Mouse (Mus musculus): ENCODE results near the gene Fam184b.
A peak's percentile ranks its signal among the peaks of the same experiment; 100 is the strongest.
"Not testable (repeated sequence)": the region's sequence is repeated elsewhere in the genome, so short reads cannot be mapped to it uniquely, and the experiment has no call there.

The Fam184b gene

DNA sequence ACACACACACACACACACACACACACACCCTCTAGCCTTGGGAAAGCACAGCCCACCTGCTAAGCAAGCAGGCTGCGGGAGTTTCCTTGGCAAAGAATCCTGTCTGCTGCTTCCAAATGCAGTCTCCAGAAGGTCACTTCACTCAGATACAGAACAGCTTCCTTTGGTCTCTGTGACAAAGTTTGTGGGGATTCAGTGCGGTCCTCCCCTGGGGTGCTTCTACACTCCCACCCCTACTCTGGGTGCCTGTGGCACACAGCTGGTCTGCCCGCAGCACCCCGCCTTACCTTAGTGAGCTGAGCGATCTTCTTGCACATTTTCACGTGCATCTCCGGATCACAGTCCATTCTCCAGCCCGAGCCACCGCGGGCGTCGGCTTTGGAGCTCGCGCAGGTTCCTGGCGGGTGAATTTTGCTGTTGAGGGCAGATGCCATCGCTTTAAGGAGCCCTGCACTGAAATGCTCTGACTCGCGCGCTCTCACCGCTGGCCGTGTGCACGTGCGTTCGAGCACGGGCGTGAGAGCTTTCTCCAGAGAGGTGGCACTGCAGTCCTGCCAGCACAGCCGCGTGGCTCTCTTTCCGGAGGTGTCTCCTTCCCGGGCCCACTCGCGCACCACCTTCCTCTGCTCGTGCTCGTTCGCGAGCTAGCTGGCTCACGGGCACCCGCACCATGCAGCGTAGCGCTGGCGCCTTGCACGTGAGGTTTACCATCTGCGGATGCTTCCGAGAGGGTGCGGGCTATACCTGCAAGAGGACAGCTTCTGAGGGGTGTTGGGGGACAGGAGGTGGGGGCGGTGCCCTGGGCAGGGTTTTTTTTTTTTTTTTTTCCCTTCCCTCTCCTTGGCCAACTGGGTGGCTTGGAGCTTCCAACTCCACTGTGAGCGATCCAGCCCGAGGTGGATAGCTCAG, at the start of gene Fam184b:
Gene Fam184b, minus strand, starts transcription at position 809 of the 909 bp plus-strand sequence.
- peak; percentile 37 for DNase-seq

DNA sequence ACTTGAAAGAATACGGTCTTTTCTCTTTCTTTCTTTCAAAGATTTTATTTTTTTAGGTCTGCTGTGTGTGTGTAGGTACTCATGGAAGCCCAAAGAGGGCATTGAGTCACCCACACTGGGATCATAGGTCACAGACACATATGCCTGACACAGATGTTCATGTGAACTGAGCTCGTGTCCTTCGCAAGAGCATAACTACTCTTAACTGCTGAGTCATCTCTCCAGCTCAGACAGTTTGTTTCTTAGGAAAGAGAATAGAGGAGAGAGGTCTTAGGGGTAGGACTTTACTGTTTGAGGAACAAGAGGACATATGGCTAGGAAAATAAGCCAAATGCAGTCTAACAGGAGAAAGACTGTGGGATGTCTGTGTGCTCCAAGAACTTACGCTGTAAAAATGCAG, 49.7 kb upstream of the Fam184b start:
- no peak for DNase-seq

DNA sequence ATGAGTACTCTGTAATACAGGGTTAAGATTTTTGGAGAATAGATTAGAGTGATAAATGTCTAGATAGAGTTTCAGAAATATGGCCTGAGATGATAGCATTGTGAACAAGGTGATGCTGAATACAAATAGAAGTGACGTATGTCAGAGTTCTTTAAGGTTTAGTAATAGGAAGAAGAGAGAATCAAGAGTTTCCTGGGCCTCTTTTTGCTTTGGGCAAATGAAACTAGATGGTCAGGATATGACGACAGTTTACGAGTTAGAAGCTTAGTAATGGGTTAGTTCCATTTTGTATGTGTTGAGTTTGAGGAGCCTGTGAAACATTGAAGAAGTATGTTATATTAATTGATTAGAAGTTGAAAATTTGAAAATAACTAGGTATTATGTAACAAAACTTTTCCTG, 46.8 kb upstream of the Fam184b start:
- DNase-seq = no peak

DNA sequence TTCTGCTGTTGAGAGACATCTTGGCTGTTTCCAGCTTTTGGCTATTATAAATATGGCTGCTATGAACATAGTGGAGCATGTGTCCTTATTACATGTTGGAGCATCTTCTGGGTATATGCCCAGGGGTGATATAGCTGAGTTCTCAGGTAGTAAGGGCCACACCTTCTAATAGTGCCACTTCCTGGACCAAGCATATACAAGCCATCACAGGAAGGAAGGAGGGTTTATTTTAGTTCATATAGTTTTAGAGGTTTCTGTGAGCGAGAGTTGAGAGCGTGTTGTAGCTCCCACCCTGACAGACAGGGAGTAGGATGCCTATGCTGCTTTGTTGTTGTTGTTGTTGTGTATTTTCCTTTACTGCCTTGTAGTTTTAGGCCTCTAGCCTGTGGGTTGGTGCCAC, 45.8 kb upstream of the Fam184b start:
- DNase-seq = no peak

DNA sequence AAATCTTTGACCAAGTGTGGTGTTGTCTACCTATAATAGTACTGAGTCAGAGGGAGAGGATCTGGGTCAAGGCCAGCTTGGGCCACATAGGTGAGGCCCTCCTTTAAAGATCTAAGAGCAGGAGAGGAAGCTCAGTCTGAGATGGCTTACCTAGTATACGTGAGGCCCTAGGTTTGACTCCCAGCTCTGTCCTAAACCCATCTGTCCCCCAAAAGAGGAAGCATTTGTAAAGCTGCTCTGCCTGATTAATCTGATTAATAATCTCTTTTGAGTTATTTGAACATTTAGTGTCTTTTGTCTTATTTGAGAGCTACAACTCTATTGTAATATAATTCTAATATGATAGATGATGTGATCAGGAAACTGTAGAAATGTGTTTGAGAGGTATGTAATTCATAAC, 44.0 kb upstream of the Fam184b start:
- no peak for DNase-seq

DNA sequence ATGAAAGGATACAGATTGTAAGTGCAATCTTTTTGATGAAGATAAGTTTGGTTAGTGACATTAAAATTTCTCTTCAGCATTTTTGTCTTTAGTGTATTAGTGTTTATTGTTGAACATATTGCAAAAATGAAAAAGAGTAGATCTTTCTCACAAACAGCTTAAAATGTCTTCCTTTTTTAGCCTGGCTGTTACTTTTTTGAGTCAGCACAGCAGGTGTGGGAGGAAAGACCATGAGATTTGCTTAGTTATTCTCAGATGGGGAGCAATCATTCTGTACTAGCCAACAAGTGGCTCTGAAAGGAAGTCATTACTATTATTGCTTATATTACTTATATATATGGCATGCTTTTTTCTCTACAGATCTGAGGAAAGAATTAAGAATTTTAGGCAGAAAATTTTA, 40.5 kb upstream of the Fam184b start:
- DNase-seq = no peak

DNA sequence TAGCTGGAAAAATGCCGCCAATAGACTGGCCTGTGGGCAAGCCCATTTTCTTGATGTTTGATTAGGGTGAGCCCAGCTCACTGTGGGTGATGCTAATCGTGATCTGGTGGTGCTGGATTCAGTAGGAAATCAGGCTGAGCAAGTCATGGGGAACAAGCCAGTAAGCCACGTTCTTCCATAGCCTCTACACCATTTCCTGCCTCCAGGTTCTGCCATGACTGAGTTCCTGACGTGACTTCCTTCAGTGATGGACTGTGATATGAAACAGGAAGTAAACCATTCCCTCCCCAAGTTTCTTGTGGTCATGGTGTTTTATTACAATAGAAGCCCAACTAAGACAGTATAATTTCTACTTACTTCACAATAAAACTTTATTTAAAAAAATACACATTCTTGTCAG, 38.2 kb upstream of the Fam184b start:
- no peak for DNase-seq

DNA sequence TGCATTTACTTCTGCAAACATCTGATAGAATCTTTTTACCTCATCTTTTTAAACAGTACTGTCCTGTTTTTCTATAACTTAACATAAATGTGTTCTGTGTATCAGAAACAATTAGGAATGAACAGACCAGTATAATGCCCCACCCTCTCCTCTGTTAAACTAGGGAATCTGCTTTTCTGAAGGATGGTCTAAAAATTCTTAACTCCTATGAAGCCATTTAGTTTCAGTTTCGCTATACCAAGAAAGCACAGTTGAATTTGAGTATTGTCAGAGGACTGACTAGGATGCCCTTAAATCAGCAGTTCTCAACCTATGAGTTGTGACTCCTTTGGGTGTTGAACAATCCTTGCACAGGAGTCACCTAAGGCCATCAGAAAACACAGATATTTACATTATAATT, 35.6 kb upstream of the Fam184b start:
- DNase-seq = no peak

DNA sequence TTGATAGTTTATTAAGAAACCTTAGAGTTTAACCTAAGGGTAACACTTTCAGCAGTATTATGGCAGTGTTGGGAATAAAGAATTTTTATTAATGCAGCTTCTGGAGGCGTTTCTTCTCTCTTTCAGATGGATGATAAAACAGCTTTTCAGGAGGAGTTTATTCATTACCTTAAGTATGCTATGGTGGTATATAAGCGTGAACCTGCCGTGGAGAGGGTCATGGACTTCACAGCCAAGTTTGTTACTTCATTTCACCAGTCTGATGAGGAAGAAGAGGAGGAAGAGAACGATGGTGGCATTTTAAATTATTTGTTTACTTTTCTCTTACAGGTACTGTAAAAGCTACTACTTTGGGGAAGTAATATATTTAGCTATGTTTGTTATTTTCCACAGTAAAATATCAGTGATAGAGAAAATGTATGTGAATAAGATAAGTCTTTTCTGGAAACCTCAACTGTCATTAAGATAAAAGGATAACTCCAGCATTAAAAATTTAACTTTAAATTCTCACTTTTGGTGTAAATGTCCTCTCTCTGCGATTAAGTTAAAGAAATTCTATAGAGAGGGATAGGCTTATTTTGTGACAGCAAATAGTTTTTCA, 31.6 kb upstream of the Fam184b start:
- DNase-seq = no peak

DNA sequence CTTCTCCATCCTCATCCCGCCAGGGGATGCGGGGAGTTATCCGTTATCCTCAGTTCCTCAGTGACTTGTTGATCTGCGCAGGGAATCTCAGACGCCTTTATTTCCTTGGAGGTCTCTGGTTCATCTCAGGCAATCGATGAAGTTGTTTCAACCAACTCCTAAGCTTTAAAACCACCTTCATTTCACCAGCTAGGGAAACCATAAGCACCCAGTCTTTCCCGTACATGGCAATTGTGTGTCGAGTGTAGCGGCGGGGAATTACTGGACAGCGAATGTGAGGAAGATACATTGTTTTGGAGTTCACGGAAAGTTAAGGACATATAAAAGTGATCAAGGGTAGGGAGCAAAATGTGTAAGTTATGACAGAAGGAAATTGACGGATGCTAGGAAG, 30.9 kb upstream of the Fam184b start:
- no peak for DNase-seq

DNA sequence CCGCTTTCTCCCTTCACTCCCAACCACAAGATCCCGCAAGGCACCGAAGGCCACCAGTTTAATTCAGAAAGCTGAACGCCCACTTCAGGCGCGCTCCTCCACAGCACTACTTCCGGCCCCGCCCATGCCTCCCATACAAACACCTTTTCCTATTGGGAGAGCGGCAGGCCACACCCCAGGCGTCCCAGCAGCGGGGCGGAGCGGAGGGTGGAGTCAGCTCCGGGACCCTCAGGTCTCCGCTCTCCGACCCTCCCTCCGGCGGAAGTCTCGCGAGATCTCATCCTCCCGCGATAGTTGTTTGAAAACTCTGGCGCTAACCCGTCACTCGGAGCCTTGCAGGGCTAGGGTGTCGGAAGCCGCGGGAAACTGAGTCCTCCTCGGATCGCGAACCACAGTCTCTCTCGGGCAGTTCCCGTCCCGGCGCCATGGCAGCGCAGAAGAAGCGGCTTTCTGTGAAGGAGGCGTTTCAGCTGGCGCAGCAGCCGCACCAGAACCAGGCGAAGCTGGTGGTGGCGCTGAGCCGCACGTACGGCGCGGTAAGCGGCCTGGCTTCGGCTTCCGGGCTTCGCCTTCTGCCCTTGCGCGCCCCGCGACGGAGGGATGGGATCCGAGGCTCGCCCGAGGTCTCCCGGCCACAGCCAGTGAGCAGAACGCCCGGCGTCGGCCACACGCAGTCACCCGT, 30.3 kb upstream of the Fam184b start, which contains the start of gene Ncapg:
Gene Ncapg, plus strand, starts transcription at position 322 of the 682 bp plus-strand sequence.
- DNase-seq = peak; percentile 100

DNA sequence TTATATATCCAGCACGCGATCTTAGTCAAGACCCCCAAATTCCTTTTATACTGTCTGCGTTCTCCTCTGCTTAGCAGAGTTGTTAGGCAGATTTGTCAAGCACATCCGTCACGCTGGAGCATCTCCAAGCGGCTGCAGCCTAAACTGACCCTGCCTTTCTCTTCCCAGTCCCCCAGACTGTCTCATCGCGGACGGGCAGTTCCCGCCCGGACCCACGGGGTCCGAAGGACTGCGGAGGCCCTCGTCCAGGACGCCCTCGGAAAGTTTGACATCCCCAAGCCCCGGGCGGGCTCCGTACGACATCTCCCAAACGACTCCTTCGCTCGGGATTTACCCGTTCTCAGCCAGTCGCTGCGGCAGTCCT, 29.8 kb upstream of the Fam184b start:
- DNase-seq = no peak

DNA sequence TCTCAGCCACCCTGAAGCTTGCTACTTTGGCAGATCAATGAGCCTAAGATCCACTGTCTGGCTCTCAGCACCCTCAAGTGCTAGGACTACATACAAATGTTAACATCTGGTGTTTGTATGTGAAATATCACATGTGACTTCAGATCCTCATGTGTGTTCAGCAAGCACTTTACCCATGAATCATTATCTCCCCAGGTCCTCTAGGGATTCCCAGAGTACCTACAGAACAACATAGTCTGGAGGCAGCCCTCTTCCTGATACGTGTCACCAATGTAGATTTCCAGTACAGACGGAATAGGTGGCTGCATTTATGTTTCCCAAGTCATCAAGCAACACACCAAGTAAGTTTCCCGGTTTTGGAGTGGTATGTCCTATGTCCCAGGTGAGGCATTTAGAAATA, 29.4 kb upstream of the Fam184b start:
- no peak for DNase-seq

DNA sequence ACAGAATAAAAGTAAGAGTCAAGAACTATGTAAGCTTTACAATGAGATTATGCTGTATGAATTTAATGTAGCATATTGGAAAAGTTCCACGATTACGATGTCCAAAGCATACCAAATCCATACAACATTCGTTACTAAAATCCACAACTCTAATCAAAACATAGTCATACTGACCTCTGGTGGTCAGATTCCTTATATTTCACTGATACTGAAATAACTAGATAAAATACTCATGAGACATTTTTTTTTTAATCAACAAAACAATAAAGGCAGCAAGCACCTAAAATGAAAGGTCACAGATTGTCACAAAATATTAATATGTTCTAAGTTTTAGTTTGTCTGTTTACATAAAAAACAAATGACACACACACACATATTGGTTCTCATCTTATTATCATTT, 28.9 kb upstream of the Fam184b start:
- DNase-seq = no peak

DNA sequence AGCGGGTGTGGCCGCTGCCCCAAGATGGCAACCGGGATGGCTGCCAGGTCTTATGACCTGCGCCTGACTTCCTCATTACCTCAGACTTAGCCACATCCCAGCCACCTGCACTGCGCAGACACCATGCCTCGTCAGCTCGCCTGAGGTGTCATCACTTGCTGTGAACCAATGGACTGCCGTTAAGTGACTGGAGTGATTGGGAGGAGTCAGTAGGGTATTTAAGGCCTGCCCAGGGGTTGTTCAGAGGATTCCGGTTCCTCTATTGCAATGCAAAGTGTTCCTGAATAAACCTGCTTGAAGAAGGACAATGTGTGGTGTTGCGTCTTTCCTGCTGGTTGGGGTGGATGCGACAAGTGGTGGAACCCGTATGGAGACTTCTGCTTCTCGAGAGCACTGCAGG, 19.0 kb upstream of the Fam184b start:
- not testable (repeated sequence) for DNase-seq

DNA sequence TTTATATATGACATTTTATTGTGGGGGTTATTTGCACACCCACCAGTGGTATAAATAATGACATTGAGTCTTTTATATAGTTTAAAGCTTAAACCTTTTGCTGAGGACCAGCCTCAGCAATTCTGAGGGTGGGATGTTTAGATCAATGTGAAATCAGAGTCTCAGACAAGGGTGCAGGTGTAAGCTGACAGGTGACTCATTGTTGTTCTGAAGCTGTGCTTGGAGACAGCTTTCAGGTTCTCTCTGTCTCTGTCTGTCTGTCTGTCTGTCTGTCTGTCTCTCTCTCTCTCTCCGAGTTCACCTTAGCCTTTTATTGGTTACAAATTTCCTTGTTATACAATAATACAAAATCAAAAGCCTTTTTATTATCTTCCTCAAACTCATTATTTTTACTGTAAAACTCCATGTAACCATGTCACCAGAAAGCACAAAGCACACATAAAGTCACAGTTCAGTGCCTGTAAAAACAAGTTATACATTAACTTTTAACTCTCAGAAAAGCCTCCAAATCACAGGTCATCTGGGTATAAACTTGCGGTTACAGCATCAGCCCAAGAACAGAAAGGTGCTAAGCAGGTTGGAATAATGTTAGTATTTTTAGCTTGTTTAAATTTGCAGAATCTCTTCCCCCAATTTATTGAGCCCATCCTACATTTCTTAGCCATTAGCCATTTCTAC, 11.8 kb upstream of the Fam184b start:
- DNase-seq = no peak

DNA sequence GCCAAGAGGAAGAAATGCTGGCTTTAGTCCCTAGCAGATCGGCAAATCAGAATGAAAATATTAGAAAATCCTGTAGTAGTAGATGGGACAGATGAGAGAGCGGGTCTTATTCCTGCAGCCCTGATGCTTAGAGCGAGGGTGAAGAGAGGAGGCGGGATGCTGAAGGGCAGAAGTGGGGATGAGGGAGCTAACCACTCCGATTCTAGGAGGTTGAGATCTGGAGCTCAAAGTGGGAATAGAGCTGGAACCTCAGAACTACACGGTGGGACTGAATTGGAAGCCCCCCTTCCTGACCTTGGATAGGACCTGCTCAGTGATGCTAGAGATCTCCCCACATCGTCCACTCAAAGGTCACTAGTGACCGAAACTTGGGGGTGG, 290 bp upstream of the Fam184b start:
- DNase-seq = no peak

DNA sequence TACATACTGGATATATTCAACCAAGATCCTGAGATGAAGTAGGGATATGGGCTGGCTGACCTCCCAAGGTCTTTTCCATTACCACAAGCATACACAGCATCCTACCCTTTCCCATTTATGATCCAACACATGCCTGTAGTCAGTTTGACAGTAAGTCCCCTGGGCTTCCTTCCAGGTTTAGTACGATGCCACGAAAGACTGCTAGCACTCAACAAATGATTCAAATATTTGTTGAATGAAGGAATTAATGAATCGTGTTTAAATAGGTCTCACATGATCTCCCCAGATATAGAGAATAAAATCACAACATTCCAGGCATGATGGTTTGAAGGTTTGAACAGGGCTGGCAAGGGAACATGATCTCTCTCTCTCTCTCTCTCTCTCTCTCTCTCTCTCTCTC, 1.0 kb downstream of the Fam184b start:
- no peak for DNase-seq

DNA sequence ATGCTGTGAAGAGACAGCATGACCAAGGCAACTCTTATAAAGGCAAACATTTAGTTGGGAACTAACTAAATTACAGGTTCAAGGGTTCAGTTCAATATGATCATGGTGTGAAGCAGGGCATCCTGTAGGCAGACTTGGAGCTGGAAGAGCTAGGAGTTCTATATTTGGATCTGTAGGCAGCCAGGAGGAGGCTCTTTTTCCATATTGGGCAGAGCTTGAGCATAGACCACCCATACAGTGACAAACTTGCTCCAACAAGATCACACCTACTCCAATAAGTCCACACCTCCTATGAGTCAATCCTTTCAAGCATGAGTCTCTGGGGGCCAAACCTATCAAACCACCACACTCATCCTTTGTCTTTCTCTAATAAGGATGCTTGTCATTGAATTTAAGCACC, 9.9 kb downstream of the Fam184b start:
- DNase-seq = no peak

DNA sequence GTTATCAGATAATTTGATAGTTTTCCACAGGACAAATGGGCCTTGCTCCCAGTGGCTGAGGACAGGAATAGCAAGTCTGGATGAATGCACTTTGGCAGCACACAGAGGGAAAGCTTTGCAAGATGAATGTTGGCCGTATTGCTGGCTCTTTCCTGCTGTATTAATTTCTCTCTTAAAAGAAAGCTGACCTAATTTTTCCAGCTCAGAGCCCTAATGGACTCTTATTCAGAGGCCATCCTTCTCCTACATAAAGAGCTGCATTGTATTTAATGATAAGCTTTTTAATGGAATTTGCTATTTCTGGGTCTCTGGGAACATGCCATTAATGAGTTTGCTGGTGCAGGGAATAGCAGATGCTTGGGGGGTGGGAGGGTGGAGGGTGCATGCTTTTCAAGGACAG, 11.6 kb downstream of the Fam184b start:
- no peak for DNase-seq

DNA sequence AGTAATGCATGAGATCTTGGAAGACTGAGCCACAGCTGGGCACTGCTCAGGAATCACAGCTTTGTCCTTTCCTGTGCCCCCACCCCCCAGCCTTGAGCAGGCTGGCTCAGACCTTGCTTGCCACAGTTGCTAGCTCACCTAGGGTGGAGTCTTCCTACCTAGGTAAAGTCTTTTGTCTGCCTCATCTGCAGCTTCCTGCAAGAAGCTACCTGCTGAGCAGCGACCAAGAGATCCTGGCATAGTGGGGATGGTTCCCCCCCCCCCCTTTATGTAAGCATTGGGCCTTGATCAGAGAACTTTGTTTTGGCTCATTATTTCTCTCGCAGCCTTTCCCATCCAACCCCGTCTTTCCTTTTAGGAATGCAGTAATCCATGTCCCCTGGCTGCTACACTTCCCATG, 17.9 kb downstream of the Fam184b start:
- no peak for DNase-seq

DNA sequence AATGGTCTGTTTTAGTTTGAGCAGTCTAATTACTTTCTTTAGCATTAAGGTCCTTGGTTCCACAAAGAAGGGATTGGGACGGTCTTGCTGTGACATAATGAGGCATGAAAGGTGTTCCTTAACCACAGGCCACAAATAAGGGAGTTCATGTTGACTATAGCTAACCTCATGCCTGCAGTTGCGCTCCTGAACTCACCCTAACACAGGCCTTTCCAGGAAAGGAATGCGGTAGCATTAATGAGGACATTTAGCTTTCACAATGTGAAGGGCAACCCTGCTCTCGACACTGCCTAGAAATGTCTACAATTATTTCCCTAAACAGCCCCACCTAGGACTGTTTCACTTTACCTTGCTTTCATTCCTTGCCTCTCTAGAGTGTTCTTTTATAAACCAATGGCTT, 40.4 kb downstream of the Fam184b start:
- no peak for DNase-seq

DNA sequence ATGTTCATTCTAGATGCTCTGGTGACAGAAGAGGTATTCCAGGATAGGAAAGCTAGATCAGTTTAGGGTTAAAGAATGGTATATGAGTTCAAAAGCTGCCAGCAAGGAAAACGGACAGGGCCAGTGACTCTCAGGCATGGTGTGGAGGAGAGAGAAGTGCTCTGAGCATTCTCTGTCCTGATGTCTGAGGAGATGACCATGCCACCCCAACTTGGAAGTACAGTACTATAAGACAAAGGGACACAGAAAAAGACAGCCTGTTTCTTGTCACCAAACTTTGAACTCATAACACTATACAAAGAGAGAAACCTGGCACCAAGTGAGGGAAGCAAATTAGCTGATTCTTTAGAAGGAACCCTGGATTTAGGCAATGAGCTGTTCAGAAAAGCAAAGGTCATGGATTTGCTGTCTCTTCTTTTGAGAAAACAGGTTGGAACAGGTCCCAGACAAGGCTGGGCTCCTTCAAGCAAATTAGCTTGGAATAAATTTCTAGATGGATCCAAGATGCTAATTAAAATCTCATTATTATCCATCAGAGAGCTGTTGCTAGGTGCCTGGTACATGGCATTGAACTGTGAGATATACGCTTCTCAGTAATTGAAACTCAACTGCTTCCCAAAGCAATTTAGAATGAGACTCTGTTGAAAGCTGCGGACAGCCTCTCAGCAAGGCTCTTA, 43.9 kb downstream of the Fam184b start:
- DNase-seq = no peak

All from kidney, adult 18-20 months (tissue).